Mouse (Mus musculus) myocyte (in vitro differentiated cells): ENCODE results near the gene Dtnb.

Source experiments
- MAX ChIP-seq: IDR thresholded peaks from one replicate; pipeline ENCODE4 v1.6.1; 2011; ENCODE audit warnings: low read depth, mild to moderate bottlenecking, control low read depth
- MYOG ChIP-seq, 3 experiments: IDR thresholded peaks; one replicate each; pipeline ENCODE4 v1.6.1; 2011; ENCODE audit warnings: control low read depth in 2 of 3, low read depth in 2 of 3, mild to moderate bottlenecking in 2 of 3; ENCODE audit not compliant: insufficient read length in 2 of 3, control insufficient read depth in 1 of 3, insufficient read depth in 1 of 3
- POLR2A ChIP-seq: IDR thresholded peaks from one replicate; pipeline ENCODE4 v1.6.1; 2011; ENCODE audit warnings: low read depth, mild to moderate bottlenecking, control low read depth, moderate library complexity; ENCODE audit not compliant: insufficient read length
- POLR2AphosphoS2 ChIP-seq: IDR thresholded peaks from one replicate; pipeline ENCODE4 v1.6.1; 2011; ENCODE audit warnings: low read depth, control low read depth; ENCODE audit not compliant: insufficient read length
- TCF12 ChIP-seq: IDR thresholded peaks from one replicate; pipeline ENCODE4 v1.6.1; 2011; ENCODE audit warnings: mild to moderate bottlenecking, control low read depth; ENCODE audit not compliant: poor library complexity, insufficient read depth, severe bottlenecking

- TF ChIP-seq MYOG (IDR thresholded peaks at IDR 0.05; ENCODE audit: control insufficient read depth in 1 of 3, insufficient read depth in 1 of 3, insufficient read length in 2 of 3, low read depth in 2 of 3) (no peak), POLR2A (no peak), TCF12 (no peak), MAX (no peak), POLR2AphosphoS2 (no peak)
Observed at GRCm38 (mm10) chr12:3587010-3587409, 14.8 kb downstream of the Dtnb start.
